Mouse (Mus musculus) embryonic facial prominence, embryonic 10.5 days (tissue): ENCODE measurements around the gene Ulk4. TPM values are rescaled to one million over a fixed set of nuclear protein-coding genes. Genes with fewer than 3 reads are reported as not detected.
"Not testable (repeated sequence)": the region's sequence is repeated elsewhere in the genome, so short reads cannot be mapped to it uniquely, and the experiment has no call there.

Experiments
- DNase-seq: peaks from one replicate; pipeline ENCODE4 v3.0.0-alpha.2; 2017; ENCODE audit warnings: low spot score
- H3K27ac ChIP-seq: fragments of 300-500 bp; sonication (generic); replicated peaks from 2 replicates; pipeline ENCODE4 v1.5.1; 2016; ENCODE audit warnings: mild to moderate bottlenecking
- H3K27me3 ChIP-seq: fragments of 300-500 bp; sonication (generic); replicated peaks from 2 replicates; pipeline ENCODE4 v1.6.1; 2016; ENCODE audit warnings: low read depth, mild to moderate bottlenecking; ENCODE audit not compliant: poor library complexity, severe bottlenecking
- H3K36me3 ChIP-seq: fragments of 300-500 bp; sonication (generic); replicated peaks from 2 replicates; pipeline ENCODE4 v1.6.1; 2016; ENCODE audit warnings: mild to moderate bottlenecking, moderate library complexity
- H3K4me1 ChIP-seq: fragments of 300-500 bp; sonication (generic); 2 replicates; pipeline ENCODE4 v1.6.1; 2016
- H3K4me3 ChIP-seq: fragments of 300-500 bp; sonication (generic); 2 replicates; pipeline ENCODE4 v1.5.1; 2016; ENCODE audit warnings: mild to moderate bottlenecking, moderate library complexity
- H3K9me3 ChIP-seq: fragments of 300-500 bp; sonication (generic); 2 replicates; pipeline ENCODE4 v1.6.1; 2016; ENCODE audit warnings: mild to moderate bottlenecking
- WGBS: fragments of 180-500 bp; shearing (Covaris S2); methylation state at CpG from one replicate; pipeline ENCODE4 v1.1.7; 2016; 5-methylcytosine and 5-hydroxymethylcytosine counted together
- microRNA-seq: library from miRNA; unstranded; fragments of <30 nt; microRNA quantifications from one replicate; pipeline ENCODE4, GENCODE M21; 2017
- polyA plus RNA-seq: library from polyadenylated mRNA; unstranded; fragments of >200 nt; fragmentation: Nextera tagmentation; extraction: Ambion mirVana; gene quantifications from 2 replicates; pipeline ENCODE4 v1.2.1, GENCODE M21; 2016

Gene Ulk4
- polyA plus RNA-seq, 1 experiment from 2014 or later: 140 TPM

GRCm38 (mm10) chr9:120918211-120918610, 358.8 kb downstream of the Ulk4 start:
- no peaks in the 10 kb centered on the region for H3K27me3 ChIP-seq
- no peaks in the 10 kb centered on the region for H3K9me3 ChIP-seq
- H3K27ac ChIP-seq: no peak overlapping the region
- H3K36me3 ChIP-seq: no peaks in the 10 kb centered on the region
- H3K4me3 ChIP-seq: no peak overlapping the region
- 0 out of 2 replicates have a peak, but pooled peaks cover 11% of the 10 kb centered on the region for H3K4me1 ChIP-seq
- DNase-seq: no peak
- WGBS: 85% methylated on average over 5 of the region's 5 CpGs

- DNase-seq, H3K4me1 ChIP-seq: not testable (repeated sequence)
- WGBS: 94% methylated on average over 2 of the region's 2 CpGs
Observed at GRCm38 (mm10) chr9:120917619-120918018, 359.4 kb downstream of the Ulk4 start.

GRCm38 (mm10) chr9:120914877-120915459, 362.0 kb downstream of the Ulk4 start:
- H3K4me3 ChIP-seq: no peak overlapping the region
- 0 out of 2 replicates have a peak overlapping the region, but pooled peaks have one; percentile 3 for H3K27ac ChIP-seq
- no peaks in the 10 kb centered on the region for H3K27me3 ChIP-seq
- no peaks in the 10 kb centered on the region for H3K9me3 ChIP-seq
- H3K4me1 ChIP-seq: 0 out of 2 replicates have a peak, but pooled peaks cover 4% of the 10 kb centered on the region
- peak; percentile 31 for DNase-seq
- 90% methylated on average over 14 of the region's 14 CpGs for WGBS
- no peaks in the 10 kb centered on the region for H3K36me3 ChIP-seq

More at GRCm38 (mm10) chr9:120917619-120918018, 359.4 kb downstream of the Ulk4 start:
- not testable (repeated sequence) for H3K27ac ChIP-seq, H3K9me3 ChIP-seq, H3K27me3 ChIP-seq, H3K36me3 ChIP-seq, H3K4me3 ChIP-seq

GRCm38 (mm10) chr9:120914429-120914828, 362.6 kb downstream of the Ulk4 start:
- no peaks in the 10 kb centered on the region for H3K36me3 ChIP-seq
- 0 out of 2 replicates have a peak overlapping the region, but pooled peaks have one; percentile 3 for H3K27ac ChIP-seq
- H3K4me1 ChIP-seq: 0 out of 2 replicates have a peak, but pooled peaks cover 4% of the 10 kb centered on the region
- H3K9me3 ChIP-seq: no peaks in the 10 kb centered on the region
- DNase-seq: no peak
- no peaks in the 10 kb centered on the region for H3K27me3 ChIP-seq
- no peak overlapping the region for H3K4me3 ChIP-seq
- WGBS: 82% methylated on average over 4 of the region's 4 CpGs

- Histone ChIP-seq H3K27me3 (no peaks in the 10 kb centered on the region), H3K27ac (no peak overlapping the region), H3K4me1 (no peaks in the 10 kb centered on the region), H3K9me3 (no peaks in the 10 kb centered on the region), H3K4me3 (no peak overlapping the region), H3K36me3 (no peaks in the 10 kb centered on the region)
- 83% methylated on average over 13 of the region's 13 CpGs for WGBS
- DNase-seq: no peak
Observed at GRCm38 (mm10) chr9:120913152-120913551, 363.8 kb downstream of the Ulk4 start.

- WGBS: 82% methylated on average over 6 of the region's 6 CpGs
- H3K36me3 ChIP-seq: no peaks in the 10 kb centered on the region
Observed at GRCm38 (mm10) chr9:120908461-120908860, 368.5 kb downstream of the Ulk4 start.

More at GRCm38 (mm10) chr9:120908461-120908860, 368.5 kb downstream of the Ulk4 start:
- H3K9me3 ChIP-seq: no peaks in the 10 kb centered on the region
- H3K27ac ChIP-seq: no peak overlapping the region
- H3K4me1 ChIP-seq: peaks cover 14% of the 10 kb centered on the region
- no peak for DNase-seq
- no peak overlapping the region for H3K4me3 ChIP-seq
- H3K27me3 ChIP-seq: no peaks in the 10 kb centered on the region

Small RNA genes within 50 kb of the gene (microRNA-seq; reads per million reads assigned to microRNA genes)
- not detected for gene Mir7090

Other genes starting within 250 kb of the Ulk4 start
- 14.1 and 14.7 TPM in 2 replicates for gene Trak1, start 20.3 kb upstream of the Ulk4 start, polyA plus RNA-seq
- 0.91 and 0.99 TPM in 2 replicates for gene Cck, start 218.5 kb upstream of the Ulk4 start, polyA plus RNA-seq